Mouse (Mus musculus) MEL (cell line): Measurements from ENCODE around the gene Wfs1. TPM values are rescaled to one million over a fixed set of nuclear protein-coding genes. Genes with fewer than 3 reads are reported as not detected.
A peak's percentile ranks its signal among the peaks of the same experiment; 100 is the strongest.

ENCODE experiments used
- DNase-seq: peaks from one replicate; pipeline ENCODE4 v3.0.0; 2011; ENCODE audit warnings: low read depth, low spot score
- H3K27ac ChIP-seq: 2 replicates; pipeline ENCODE4 v1.5.1; 2012; ENCODE audit warnings: low read depth, mild to moderate bottlenecking, control low read depth, low read length, moderate library complexity; ENCODE audit not compliant: control insufficient read depth
- H3K27me3 ChIP-seq, 2 experiments: fragments of 150-350 bp in 1 of 2; sonication (generic) in 1 of 2; 2 replicates each; pipeline ENCODE4 v1.6.1; 2012; ENCODE audit warnings: low read length in 2 of 2, mild to moderate bottlenecking in 2 of 2, improper control_type of control experiment in 1 of 2, moderate library complexity in 1 of 2; ENCODE audit not compliant: insufficient read depth in 2 of 2, control insufficient read depth in 1 of 2
- H3K36me3 ChIP-seq, 2 experiments: 2 replicates each; pipeline ENCODE4 v1.6.1; 2012 to 2014; ENCODE audit warnings: low read length in 2 of 2, improper control_type of control experiment in 1 of 2, inconsistent platforms in 1 of 2, mild to moderate bottlenecking in 1 of 2; ENCODE audit not compliant: insufficient read depth in 2 of 2, control insufficient read depth in 1 of 2
- H3K4me1 ChIP-seq, 2 experiments: fragments of 150-350 bp in 1 of 2; sonication (generic) in 1 of 2; 2 replicates each; pipeline ENCODE4 v1.6.1; 2012; ENCODE audit warnings: low read length in 2 of 2, improper control_type of control experiment in 1 of 2, mild to moderate bottlenecking in 1 of 2; ENCODE audit not compliant: insufficient read depth in 2 of 2, control insufficient read depth in 1 of 2
- H3K4me3 ChIP-seq, 2 experiments: fragments of 150-350 bp in 1 of 2; sonication (generic) in 1 of 2; 2 replicates each; pipeline ENCODE4 v1.5.1; 2012; ENCODE audit warnings: low read depth in 2 of 2, low read length in 2 of 2, mild to moderate bottlenecking in 2 of 2, moderate library complexity in 2 of 2, control low read depth in 1 of 2, improper control_type of control experiment in 1 of 2; ENCODE audit not compliant: control insufficient read depth in 1 of 2, insufficient read depth in 1 of 2
- H3K79me2 ChIP-seq: 2 replicates; pipeline ENCODE4 v1.6.1; 2012; ENCODE audit warnings: mild to moderate bottlenecking, low read length, moderate library complexity; ENCODE audit not compliant: control insufficient read depth, poor library complexity, insufficient read depth
- H3K9ac ChIP-seq: 2 replicates; pipeline ENCODE4 v1.6.1; 2012; ENCODE audit warnings: low read depth, mild to moderate bottlenecking, control low read depth, low read length, moderate library complexity; ENCODE audit not compliant: control insufficient read depth, poor library complexity, severe bottlenecking
- H3K9me3 ChIP-seq: fragments of 150-350 bp; sonication (generic); replicated peaks from 2 replicates; pipeline ENCODE4 v1.6.1; 2012; ENCODE audit warnings: mild to moderate bottlenecking, low read length, improper control_type of control experiment, moderate library complexity; ENCODE audit not compliant: insufficient read depth
- CHD1 ChIP-seq: IDR thresholded peaks from 2 replicates; pipeline ENCODE4 v1.6.1; 2012; ENCODE audit warnings: low read depth, mild to moderate bottlenecking, inconsistent platforms, low read length, improper control_type of control experiment
- CTCF ChIP-seq, 3 experiments: IDR thresholded peaks in 2 of 3; conservative IDR thresholded peaks in 1 of 3; 2 replicates each; pipeline ENCODE4 v1.5.1; 2011 to 2012; ENCODE audit warnings: low read length in 3 of 3, low read depth in 2 of 3, mild to moderate bottlenecking in 2 of 3, improper control_type of control experiment in 1 of 3, inconsistent platforms in 1 of 3, mixed read lengths in 1 of 3, moderate library complexity in 1 of 3; ENCODE audit not compliant: control insufficient read depth in 1 of 3, insufficient read depth in 1 of 3, poor library complexity in 1 of 3, severe bottlenecking in 1 of 3
- E2F4 ChIP-seq: IDR thresholded peaks from 2 replicates; pipeline ENCODE4 v1.6.1; 2011; ENCODE audit warnings: low read depth, low read length, improper control_type of control experiment, borderline replicate concordance
- MAFK ChIP-seq: IDR thresholded peaks from 2 replicates; pipeline ENCODE4 v1.6.1; 2011; ENCODE audit warnings: low read depth, mild to moderate bottlenecking, low read length, improper control_type of control experiment, borderline replicate concordance
- MXI1 ChIP-seq: IDR thresholded peaks from 2 replicates; pipeline ENCODE4 v1.6.1; 2011; ENCODE audit warnings: mild to moderate bottlenecking, low read depth, low read length, improper control_type of control experiment
- NELFE ChIP-seq: IDR thresholded peaks from 2 replicates; pipeline ENCODE4 v1.6.1; 2011; ENCODE audit warnings: low read depth, low read length, improper control_type of control experiment
- POLR2AphosphoS5 ChIP-seq: IDR thresholded peaks from 2 replicates; pipeline ENCODE4 v1.6.1; 2012; ENCODE audit warnings: low read depth, borderline replicate concordance, mild to moderate bottlenecking, inconsistent platforms, low read length, moderate library complexity, mixed read lengths
- RCOR1 ChIP-seq: IDR thresholded peaks from 2 replicates; pipeline ENCODE4 v1.6.1; 2012; ENCODE audit warnings: low read depth, mild to moderate bottlenecking, inconsistent platforms, low read length, improper control_type of control experiment
- TCF12 ChIP-seq: IDR thresholded peaks from 2 replicates; pipeline ENCODE4 v1.6.1; 2014; ENCODE audit warnings: low read depth, mild to moderate bottlenecking, inconsistent platforms, low read length, improper control_type of control experiment, moderate library complexity
- ZNF384 ChIP-seq: IDR thresholded peaks from 2 replicates; pipeline ENCODE4 v1.6.1; 2012; ENCODE audit warnings: low read depth, mild to moderate bottlenecking, inconsistent platforms, low read length, improper control_type of control experiment
- polyA plus RNA-seq, 2 experiments: library from polyadenylated mRNA; stranded (reverse) in 1 of 2; unstranded in 1 of 2; fragments of >175 nt in 1 of 2; fragments of >200 nt in 1 of 2; gene quantifications; 2 replicates each; pipeline versions ENCODE4 v1.2.1 to v1.2.4; 2012; ENCODE audit warnings: low replicate concordance in 2 of 2, low read depth in 1 of 2; ENCODE audit not compliant: insufficient read length in 2 of 2, insufficient read depth in 1 of 2, missing spikeins in 1 of 2
- total RNA-seq: library from RNA; depleted of rRNA; stranded (reverse); fragments of 300-350 nt; gene quantifications from 2 replicates; pipeline ENCODE4 v1.2.3, GENCODE M21; 2012

Gene Wfs1
- total and polyA plus RNA-seq, 3 experiments, result not detected

- Histone ChIP-seq H3K79me2 (no peaks in the 10 kb centered on the region), H3K27ac (no peak overlapping the region), H3K36me3 (no peaks in the 10 kb centered on the region), H3K4me1 (no peaks in the 10 kb centered on the region), H3K4me3 (no peak overlapping the region), H3K9me3 (no peaks in the 10 kb centered on the region), H3K27me3 (no peaks in the 10 kb centered on the region), H3K9ac (no peak overlapping the region)
- no peak for DNase-seq
- TF ChIP-seq TCF12 (no peak), E2F4 (no peak), MAFK (no peak)
Measured at GRCm38 (mm10) chr5:36960501-36960900, 28.5 kb downstream of the Wfs1 start.

- Histone ChIP-seq H3K27ac (no peak overlapping the region), H3K27me3 (no peaks in the 10 kb centered on the region), H3K4me1 (no peaks in the 10 kb centered on the region), H3K79me2 (no peaks in the 10 kb centered on the region), H3K9ac (no peak overlapping the region), H3K4me3 (no peak overlapping the region), H3K36me3 (no peaks in the 10 kb centered on the region), H3K9me3 (no peaks in the 10 kb centered on the region)
- TF ChIP-seq CTCF (IDR thresholded peaks at IDR 0.05 in 2 of 3, conservative IDR thresholded peaks at IDR 0.05 in 1 of 3; ENCODE audit: control insufficient read depth in 1 of 3, insufficient read depth in 1 of 3, low read depth in 2 of 3, low read length in 3 of 3, poor library complexity in 1 of 3, severe bottlenecking in 1 of 3) (peak; percentile 29 to 52 (median 42)), CHD1 (no peak), POLR2AphosphoS5 (no peak), TCF12 (no peak), NELFE (no peak), MXI1 (no peak), ZNF384 (no peak)
- peak; percentile 24 for DNase-seq
Measured at GRCm38 (mm10) chr5:36958837-36959236, 30.2 kb downstream of the Wfs1 start.

GRCm38 (mm10) chr5:36955366-36955765 is 33.6 kb downstream of the Wfs1 start:
- Histone ChIP-seq H3K4me1 (no peaks in the 10 kb centered on the region), H3K9ac (no peak overlapping the region), H3K79me2 (no peaks in the 10 kb centered on the region), H3K27me3 (no peaks in the 10 kb centered on the region), H3K9me3 (no peaks in the 10 kb centered on the region), H3K4me3 (no peak overlapping the region), H3K36me3 (no peaks in the 10 kb centered on the region), H3K27ac (no peak overlapping the region)
- peak in 2 of 3 experiments; percentile 9 to 22; a peak in 1 of 6 replicates for TF ChIP-seq CTCF (IDR thresholded peaks at IDR 0.05 in 2 of 3, conservative IDR thresholded peaks at IDR 0.05 in 1 of 3; ENCODE audit: control insufficient read depth in 1 of 3, insufficient read depth in 1 of 3, low read depth in 2 of 3, low read length in 3 of 3, poor library complexity in 1 of 3, severe bottlenecking in 1 of 3)
- TF ChIP-seq RCOR1, result no peak
- no peak for DNase-seq
